Mouse (Mus musculus) forebrain, embryonic 11.5 days (tissue): ENCODE results near the gene 4930519G04Rik. TPM values are rescaled to one million over a fixed set of nuclear protein-coding genes. Genes with fewer than 3 reads are reported as not detected.
"Not testable (repeated sequence)": the region's sequence is repeated elsewhere in the genome, so short reads cannot be mapped to it uniquely, and the experiment has no call there.

Source experiments
- ATAC-seq: fragments of 200-750 bp; cut with Nextera tagmentation; replicated peaks from 2 replicates; pipeline ENCODE4 v1.8.0; 2017; ENCODE audit warnings: moderate TSS enrichment; ENCODE audit not compliant: low FRiP score
- DNase-seq: peaks from one replicate; pipeline ENCODE4 v3.0.0-alpha.2; 2017; ENCODE audit warnings: low spot score
- H3K27ac ChIP-seq: fragments of 300-500 bp; sonication (generic); 2 replicates; pipeline ENCODE4 v1.5.1; 2014; ENCODE audit warnings: low read depth, low read length
- H3K27me3 ChIP-seq: fragments of 300-500 bp; sonication (generic); 2 replicates; pipeline ENCODE4 v1.6.1; 2014; ENCODE audit warnings: mild to moderate bottlenecking, low read length, mixed read lengths; ENCODE audit not compliant: control insufficient read depth, insufficient read depth
- H3K36me3 ChIP-seq: fragments of 300-500 bp; sonication (generic); 2 replicates; pipeline ENCODE4 v1.6.1; 2014; ENCODE audit warnings: mild to moderate bottlenecking, low read length, moderate library complexity, mixed read lengths; ENCODE audit not compliant: control insufficient read depth, insufficient read depth
- H3K4me1 ChIP-seq: fragments of 300-500 bp; sonication (generic); replicated peaks from 2 replicates; pipeline ENCODE4 v1.6.1; 2014; ENCODE audit warnings: low read length, mixed read lengths; ENCODE audit not compliant: control insufficient read depth, insufficient read depth
- H3K4me2 ChIP-seq: fragments of 300-500 bp; sonication (generic); 2 replicates; pipeline ENCODE4 v1.6.1; 2014; ENCODE audit warnings: low read depth, mild to moderate bottlenecking, low read length, moderate library complexity, mixed read lengths; ENCODE audit not compliant: severe bottlenecking
- H3K4me3 ChIP-seq: fragments of 300-500 bp; sonication (generic); 2 replicates; pipeline ENCODE4 v1.5.1; 2014; ENCODE audit warnings: low read depth, low read length
- H3K9ac ChIP-seq: fragments of 300-500 bp; sonication (generic); 2 replicates; pipeline ENCODE4 v1.6.1; 2014; ENCODE audit warnings: low read length
- H3K9me3 ChIP-seq: fragments of 300-500 bp; sonication (generic); 2 replicates; pipeline ENCODE4 v1.6.1; 2016; ENCODE audit warnings: low read length, mixed read lengths; ENCODE audit not compliant: control insufficient read depth
- WGBS: fragments of 180-500 bp; shearing (Covaris S2); extraction: QIAGEN DNeasy Blood & Tissue Kit; methylation state at CpG from one replicate; pipeline ENCODE4 v1.1.7; 2014; 5-methylcytosine and 5-hydroxymethylcytosine counted together
- polyA plus RNA-seq: library from polyadenylated mRNA; unstranded; fragments of >200 nt; fragmentation: Nextera tagmentation; extraction: Ambion mirVana; gene quantifications from 2 replicates; pipeline ENCODE4 v1.2.1, GENCODE M21; 2014

4930519G04Rik gene
- polyA plus RNA-seq, 1 experiment from 2014 or later: not detected

- Histone ChIP-seq H3K9me3 (no peaks in the 10 kb centered on the region), H3K4me2 (peak overlapping the region; percentile 60), H3K36me3 (no peaks in the 10 kb centered on the region), H3K9ac (peak overlapping the region; percentile 54), H3K27ac (no peak overlapping the region), H3K4me3 (peak overlapping the region; percentile 35), H3K27me3 (no peaks in the 10 kb centered on the region), H3K4me1 (no peaks in the 10 kb centered on the region; the same call in 1 of the 2 replicates)
- DNase-seq (peak; percentile 95), ATAC-seq (peak; percentile 84)
- 11% methylated on average over 27 of the region's 27 CpGs for WGBS
Measured at GRCm38 (mm10) chr5:114825978-114826691, 27.3 kb upstream of the 4930519G04Rik start.

GRCm38 (mm10) chr5:114827427-114827826 lies 26.0 kb upstream of the 4930519G04Rik start:
- Histone ChIP-seq H3K9me3 (no peaks in the 10 kb centered on the region), H3K27ac (no peak overlapping the region), H3K9ac (no peak overlapping the region), H3K36me3 (no peaks in the 10 kb centered on the region), H3K27me3 (no peaks in the 10 kb centered on the region), H3K4me3 (no peak overlapping the region), H3K4me2 (no peak overlapping the region), H3K4me1 (no peaks in the 10 kb centered on the region; the same call in 1 of the 2 replicates)
- WGBS: 94% methylated on average over 12 of the region's 12 CpGs
- ATAC-seq: no peak
- DNase-seq: no peak

- DNase-seq (no peak), ATAC-seq (no peak)
- Histone ChIP-seq H3K27me3 (no peaks in the 10 kb centered on the region), H3K4me1 (no peaks in the 10 kb centered on the region; the same call in 1 of the 2 replicates), H3K9ac (no peak overlapping the region), H3K9me3 (no peaks in the 10 kb centered on the region), H3K4me3 (no peak overlapping the region), H3K36me3 (no peaks in the 10 kb centered on the region), H3K4me2 (no peak overlapping the region), H3K27ac (no peak overlapping the region)
- WGBS: 63% methylated on average over 3 of the region's 3 CpGs
Measured at GRCm38 (mm10) chr5:114829740-114830139, 23.7 kb upstream of the 4930519G04Rik start.

- H3K36me3 ChIP-seq: no peaks in the 10 kb centered on the region
- no peaks in the 10 kb centered on the region for H3K9me3 ChIP-seq
- no peaks in the 10 kb centered on the region for H3K4me1 ChIP-seq
- no peak overlapping the region for H3K4me3 ChIP-seq
- DNase-seq (no peak), ATAC-seq (no peak)
- 75% methylated on average over 12 of the region's 12 CpGs for WGBS
- no peak overlapping the region for H3K9ac ChIP-seq
- no peaks in the 10 kb centered on the region for H3K27me3 ChIP-seq
- H3K27ac ChIP-seq: no peak overlapping the region
- H3K4me2 ChIP-seq: no peak overlapping the region
Measured at GRCm38 (mm10) chr5:114836886-114837285, 16.6 kb upstream of the 4930519G04Rik start.

GRCm38 (mm10) chr5:114840481-114840880 lies 13.0 kb upstream of the 4930519G04Rik start:
- H3K9ac ChIP-seq, H3K4me3 ChIP-seq, H3K4me2 ChIP-seq, H3K27ac ChIP-seq, H3K27me3 ChIP-seq, H3K4me1 ChIP-seq, ATAC-seq, H3K9me3 ChIP-seq, H3K36me3 ChIP-seq, DNase-seq: not testable (repeated sequence)
- WGBS: 85% methylated on average over 5 of the region's 5 CpGs

- not testable (repeated sequence) for ATAC-seq, H3K4me3 ChIP-seq, H3K27me3 ChIP-seq, H3K9me3 ChIP-seq, DNase-seq, H3K4me2 ChIP-seq, H3K9ac ChIP-seq, H3K4me1 ChIP-seq, H3K27ac ChIP-seq, H3K36me3 ChIP-seq
- WGBS: 56% methylated on average over 3 of the region's 3 CpGs
Measured at GRCm38 (mm10) chr5:114842155-114842554, 11.3 kb upstream of the 4930519G04Rik start.

- Histone ChIP-seq H3K4me1 (no peaks in the 10 kb centered on the region), H3K4me3 (no peak overlapping the region), H3K4me2 (no peak overlapping the region), H3K27ac (no peak overlapping the region), H3K9me3 (no peaks in the 10 kb centered on the region), H3K36me3 (no peaks in the 10 kb centered on the region), H3K27me3 (no peaks in the 10 kb centered on the region), H3K9ac (no peak overlapping the region)
- no peak for DNase-seq
- WGBS: 61% methylated on average over 5 of the region's 5 CpGs
- no peak for ATAC-seq
Measured at GRCm38 (mm10) chr5:114842674-114843073, 10.8 kb upstream of the 4930519G04Rik start.

GRCm38 (mm10) chr5:114844371-114844770 lies 9.1 kb upstream of the 4930519G04Rik start:
- ATAC-seq, H3K4me2 ChIP-seq, H3K9ac ChIP-seq, H3K4me1 ChIP-seq, H3K27me3 ChIP-seq, H3K36me3 ChIP-seq, H3K4me3 ChIP-seq, H3K27ac ChIP-seq, H3K9me3 ChIP-seq, DNase-seq: not testable (repeated sequence)
- 65% methylated on average over 2 of the region's 2 CpGs for WGBS
